Mouse (Mus musculus) midbrain, embryonic 15.5 days (tissue): ENCODE measurements around the gene Trcg1. TPM values are rescaled to one million over a fixed set of nuclear protein-coding genes. Genes with fewer than 3 reads are reported as not detected.
"Not testable (repeated sequence)": the region's sequence is repeated elsewhere in the genome, so short reads cannot be mapped to it uniquely, and the experiment has no call there.

Experiments used
- ATAC-seq: fragments of 200-750 bp; cut with Nextera tagmentation; replicated peaks from 2 replicates; pipeline ENCODE4 v1.8.0; 2017; ENCODE audit warnings: moderate TSS enrichment
- H3K27ac ChIP-seq: fragments of 300-500 bp; sonication (generic); 2 replicates; pipeline ENCODE4 v1.5.1; 2015; ENCODE audit warnings: mild to moderate bottlenecking, inconsistent platforms
- H3K27me3 ChIP-seq: fragments of 300-500 bp; sonication (generic); replicated peaks from 2 replicates; pipeline ENCODE4 v1.6.1; 2015; ENCODE audit warnings: inconsistent platforms
- H3K36me3 ChIP-seq: fragments of 300-500 bp; sonication (generic); replicated peaks from 2 replicates; pipeline ENCODE4 v1.6.1; 2015; ENCODE audit warnings: inconsistent platforms
- H3K4me1 ChIP-seq: fragments of 300-500 bp; sonication (generic); 2 replicates; pipeline ENCODE4 v1.6.1; 2015; ENCODE audit warnings: inconsistent platforms
- H3K4me2 ChIP-seq: fragments of 300-500 bp; sonication (generic); 2 replicates; pipeline ENCODE4 v1.6.1; 2015; ENCODE audit warnings: inconsistent platforms, mild to moderate bottlenecking, moderate library complexity
- H3K4me3 ChIP-seq: fragments of 300-500 bp; sonication (generic); 2 replicates; pipeline ENCODE4 v1.5.1; 2015; ENCODE audit warnings: mild to moderate bottlenecking, inconsistent platforms
- H3K9ac ChIP-seq: fragments of 300-500 bp; sonication (generic); 2 replicates; pipeline ENCODE4 v1.6.1; 2015; ENCODE audit warnings: mild to moderate bottlenecking, inconsistent platforms
- H3K9me3 ChIP-seq: fragments of 300-500 bp; sonication (generic); 2 replicates; pipeline ENCODE4 v1.6.1; 2016; ENCODE audit warnings: inconsistent platforms
- WGBS: fragments of 180-500 bp; shearing (Covaris S2); methylation state at CpG from one replicate; pipeline ENCODE4 v1.1.7; 2015; ENCODE audit warnings: mixed read lengths; 5-methylcytosine and 5-hydroxymethylcytosine counted together
- polyA plus RNA-seq: library from polyadenylated mRNA; unstranded; fragments of >200 nt; fragmentation: Nextera tagmentation; extraction: Ambion mirVana; gene quantifications from 2 replicates; pipeline ENCODE4 v1.2.1, GENCODE M21; 2015

The Trcg1 gene
- not detected in 2 replicates for polyA plus RNA-seq

GRCm38 (mm10) chr9:57236256-57236655 lies at the start of gene Trcg1:
Gene Trcg1 (plus strand): TSS chr9:57236556.
- ATAC-seq: no peak
- Histone ChIP-seq H3K4me3 (no peak within 1 kb of the TSS), H3K9me3 (no peaks in the 10 kb centered on the region), H3K27ac (no peak within 1 kb of the TSS), H3K9ac (no peak within 1 kb of the TSS), H3K4me2 (no peak within 1 kb of the TSS), H3K4me1 (no peaks in the 10 kb centered on the region), H3K27me3 (no peaks in the 10 kb centered on the region), H3K36me3 (no peaks in the 10 kb centered on the region)
- 83% methylated on average over 2 of the region's 2 CpGs for WGBS

- no peak overlapping the region for H3K9ac ChIP-seq
- H3K4me3 ChIP-seq: no peak overlapping the region
- no peaks in the 10 kb centered on the region for H3K4me1 ChIP-seq
- no peaks in the 10 kb centered on the region for H3K27me3 ChIP-seq
- H3K4me2 ChIP-seq: no peak overlapping the region
- H3K9me3 ChIP-seq: no peaks in the 10 kb centered on the region
- WGBS: 88% methylated on average over 3 of the region's 3 CpGs
- no peaks in the 10 kb centered on the region for H3K36me3 ChIP-seq
- no peak for ATAC-seq
- no peak overlapping the region for H3K27ac ChIP-seq
These were observed 39.6 kb upstream of the Trcg1 start for GRCm38 (mm10) chr9:57196708-57197107.

DNA sequence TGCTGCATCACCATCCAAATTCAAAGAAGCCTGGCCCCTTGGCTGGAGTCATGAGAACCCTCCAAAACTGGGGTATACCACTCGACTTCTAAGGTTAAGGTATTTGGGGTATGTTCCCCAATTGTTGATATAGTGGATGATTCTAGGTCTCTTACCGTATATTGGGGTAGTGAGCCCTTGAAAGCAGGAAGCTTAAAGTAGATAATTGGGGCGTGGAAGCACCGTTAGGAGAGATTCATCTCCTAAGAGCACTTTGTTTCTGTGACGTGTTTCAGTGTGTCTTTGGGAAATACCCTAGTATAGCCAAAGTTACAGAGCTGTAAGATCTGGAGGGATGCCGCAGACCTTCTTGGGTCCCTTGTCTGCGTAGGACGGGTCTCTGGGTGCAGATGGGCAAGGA lies 38.9 kb upstream of the Trcg1 start:
- ATAC-seq: no peak
- Histone ChIP-seq H3K4me1 (no peaks in the 10 kb centered on the region), H3K36me3 (no peaks in the 10 kb centered on the region), H3K4me3 (no peak overlapping the region), H3K27me3 (no peaks in the 10 kb centered on the region), H3K4me2 (no peak overlapping the region), H3K9me3 (no peaks in the 10 kb centered on the region), H3K9ac (no peak overlapping the region), H3K27ac (no peak overlapping the region)
- WGBS: 75% methylated on average over 8 of the region's 8 CpGs

- H3K27ac ChIP-seq: no peak overlapping the region
- H3K36me3 ChIP-seq: no peaks in the 10 kb centered on the region
- H3K9me3 ChIP-seq: no peaks in the 10 kb centered on the region
- H3K4me2 ChIP-seq: no peak overlapping the region
- H3K27me3 ChIP-seq: no peaks in the 10 kb centered on the region
- ATAC-seq: no peak
- no peak overlapping the region for H3K4me3 ChIP-seq
- no peak overlapping the region for H3K9ac ChIP-seq
- 78% methylated on average over 7 of the region's 7 CpGs for WGBS
- no peaks in the 10 kb centered on the region for H3K4me1 ChIP-seq
These were observed 33.4 kb upstream of the Trcg1 start for GRCm38 (mm10) chr9:57202981-57203380.

- ATAC-seq, H3K4me1 ChIP-seq, H3K9me3 ChIP-seq, H3K27me3 ChIP-seq, H3K4me2 ChIP-seq, H3K27ac ChIP-seq, H3K36me3 ChIP-seq, H3K9ac ChIP-seq, H3K4me3 ChIP-seq: not testable (repeated sequence)
- WGBS: 85% methylated on average over 13 of the region's 13 CpGs
These were observed 32.8 kb upstream of the Trcg1 start for GRCm38 (mm10) chr9:57203571-57203970.

- Histone ChIP-seq H3K36me3 (no peaks in the 10 kb centered on the region), H3K27me3 (no peaks in the 10 kb centered on the region), H3K4me1 (no peaks in the 10 kb centered on the region), H3K4me3 (no peak overlapping the region), H3K9ac (no peak overlapping the region), H3K9me3 (no peaks in the 10 kb centered on the region), H3K4me2 (no peak overlapping the region), H3K27ac (no peak overlapping the region)
- WGBS: 58% methylated on average over 2 of the region's 2 CpGs
- no peak for ATAC-seq
These were observed 29.5 kb upstream of the Trcg1 start for GRCm38 (mm10) chr9:57206896-57207295.

DNA sequence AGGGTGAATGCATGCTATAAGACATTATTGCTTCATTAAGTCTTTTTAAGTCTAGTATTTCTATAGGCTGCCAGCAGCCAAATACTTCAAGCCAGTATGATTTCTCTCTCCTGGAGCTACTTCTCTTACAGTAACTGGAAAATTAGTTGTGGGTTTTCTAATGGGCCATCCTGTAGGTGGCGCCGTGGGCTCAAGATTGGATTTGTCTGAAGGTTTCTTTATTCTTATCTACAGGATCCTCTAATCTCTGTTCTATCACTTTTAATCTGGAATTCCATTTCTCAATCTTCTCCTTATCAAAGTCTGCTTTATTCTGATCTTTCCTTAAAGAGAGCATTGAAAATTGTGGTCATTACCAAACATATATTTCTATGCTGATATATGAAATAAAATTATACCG lies 27.0 kb upstream of the Trcg1 start:
- WGBS: 32% methylated on average over 3 of the region's 3 CpGs
- no peak overlapping the region for H3K27ac ChIP-seq
- no peaks in the 10 kb centered on the region for H3K27me3 ChIP-seq
- H3K4me2 ChIP-seq: no peak overlapping the region
- H3K36me3 ChIP-seq: no peaks in the 10 kb centered on the region
- no peak overlapping the region for H3K9ac ChIP-seq
- no peaks in the 10 kb centered on the region for H3K4me1 ChIP-seq
- no peak for ATAC-seq
- H3K9me3 ChIP-seq: no peaks in the 10 kb centered on the region
- no peak overlapping the region for H3K4me3 ChIP-seq

DNA sequence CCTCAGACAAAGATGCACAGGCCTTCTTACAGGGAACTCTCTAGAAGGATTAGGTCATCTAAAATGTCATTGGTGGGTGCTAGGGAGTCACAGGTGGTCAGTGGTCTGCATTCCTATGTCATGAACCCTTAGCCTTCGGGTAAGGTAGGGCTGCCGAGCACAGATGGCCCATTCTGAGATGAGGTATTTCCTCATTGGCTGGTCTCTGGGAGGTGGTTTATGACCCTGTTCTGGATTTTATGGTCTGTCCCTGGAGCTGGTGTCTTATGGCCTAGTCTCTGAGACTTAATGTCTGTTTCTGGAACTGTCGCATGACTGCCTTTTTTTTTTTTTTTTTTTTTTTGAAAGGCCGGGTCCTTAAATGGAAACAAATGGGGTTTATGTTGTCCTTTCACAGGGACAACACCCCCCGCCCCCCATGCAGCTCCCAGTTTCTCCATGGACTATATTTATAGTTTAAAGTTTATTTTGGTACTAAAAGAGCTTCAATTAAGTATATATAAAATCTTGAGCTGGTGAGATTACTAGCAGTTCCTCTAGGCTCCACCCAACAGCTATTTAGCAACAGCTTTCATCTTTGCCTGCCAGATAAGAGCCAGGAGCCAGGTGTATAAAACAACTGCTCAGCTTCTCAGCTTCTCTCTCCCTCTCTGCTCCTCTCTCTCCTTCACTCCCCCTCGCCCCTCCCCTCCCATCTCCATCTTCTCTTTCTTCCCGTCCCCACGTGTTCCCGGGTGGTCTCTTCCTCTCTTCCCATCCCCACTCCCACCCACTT lies 23.7 kb upstream of the Trcg1 start:
- 76% methylated on average over 9 of the region's 9 CpGs for WGBS

DNA sequence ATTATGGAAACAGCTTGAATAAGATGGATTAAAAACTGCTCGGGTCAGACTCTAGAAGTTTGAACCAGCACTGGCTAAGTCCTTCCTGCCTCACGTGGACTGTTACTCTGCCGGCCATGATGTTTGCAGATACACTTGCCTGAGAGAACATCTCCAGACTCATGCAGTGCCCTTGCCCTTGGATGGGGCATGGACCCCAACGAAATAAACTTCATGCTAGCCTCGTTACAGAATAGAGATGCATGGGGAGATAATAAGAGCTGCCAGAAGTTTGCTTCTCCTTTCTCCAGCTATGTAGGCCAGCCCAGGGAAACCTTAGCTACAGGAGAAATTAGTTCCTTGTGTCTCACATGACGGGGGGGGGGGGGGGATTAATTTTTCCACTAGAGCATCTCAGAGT lies 21.9 kb upstream of the Trcg1 start:
- ATAC-seq: no peak
- Histone ChIP-seq H3K9ac (no peak overlapping the region), H3K4me2 (no peak overlapping the region), H3K27ac (no peak overlapping the region), H3K4me1 (no peaks in the 10 kb centered on the region), H3K27me3 (no peaks in the 10 kb centered on the region), H3K36me3 (no peaks in the 10 kb centered on the region), H3K4me3 (no peak overlapping the region), H3K9me3 (no peaks in the 10 kb centered on the region)
- WGBS: 78% methylated on average over 6 of the region's 6 CpGs

More for the DNA sequence above, 23.7 kb upstream of the Trcg1 start:
- H3K27ac ChIP-seq: no peak overlapping the region
- H3K36me3 ChIP-seq: no peaks in the 10 kb centered on the region
- no peaks in the 10 kb centered on the region for H3K4me1 ChIP-seq
- no peak overlapping the region for H3K4me2 ChIP-seq
- no peak overlapping the region for H3K9ac ChIP-seq
- H3K4me3 ChIP-seq: no peak overlapping the region
- no peaks in the 10 kb centered on the region for H3K9me3 ChIP-seq
- H3K27me3 ChIP-seq: no peaks in the 10 kb centered on the region
- ATAC-seq: no peak

GRCm38 (mm10) chr9:57217220-57217619 lies 19.1 kb upstream of the Trcg1 start:
- Histone ChIP-seq H3K9ac (no peak overlapping the region), H3K4me1 (no peaks in the 10 kb centered on the region), H3K27ac (no peak overlapping the region), H3K4me3 (no peak overlapping the region), H3K36me3 (no peaks in the 10 kb centered on the region), H3K9me3 (no peaks in the 10 kb centered on the region), H3K27me3 (no peaks in the 10 kb centered on the region), H3K4me2 (no peak overlapping the region)
- no peak for ATAC-seq
- WGBS: 81% methylated on average over 6 of the region's 6 CpGs

DNA sequence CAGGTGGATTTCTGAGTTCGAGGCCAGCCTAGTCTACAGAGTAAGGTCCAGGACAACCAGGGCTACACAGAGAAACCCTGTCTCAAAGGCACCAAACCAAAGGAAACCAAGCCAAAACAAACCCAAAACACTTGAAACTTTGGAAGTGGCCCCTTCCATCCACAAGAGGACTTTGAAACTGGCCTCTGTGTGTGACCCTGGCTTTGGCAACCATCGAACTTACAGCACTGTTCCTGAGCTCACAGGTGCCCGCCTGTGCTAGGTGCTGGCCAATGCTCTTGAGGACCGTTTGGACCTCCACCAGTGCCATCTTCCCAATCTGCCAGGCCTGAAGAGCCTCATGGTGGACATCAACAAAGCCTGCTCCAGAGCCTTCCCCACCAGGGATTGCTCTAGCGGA lies 17.6 kb upstream of the Trcg1 start:
- WGBS: 84% methylated on average over 5 of the region's 5 CpGs
- no peak overlapping the region for H3K27ac ChIP-seq
- no peak overlapping the region for H3K9ac ChIP-seq
- no peak for ATAC-seq
- H3K4me2 ChIP-seq: no peak overlapping the region
- H3K9me3 ChIP-seq: no peaks in the 10 kb centered on the region
- no peaks in the 10 kb centered on the region for H3K27me3 ChIP-seq
- H3K36me3 ChIP-seq: no peaks in the 10 kb centered on the region
- no peak overlapping the region for H3K4me3 ChIP-seq
- H3K4me1 ChIP-seq: no peaks in the 10 kb centered on the region

GRCm38 (mm10) chr9:57219511-57219910 lies 16.8 kb upstream of the Trcg1 start:
- no peaks in the 10 kb centered on the region for H3K9me3 ChIP-seq

GRCm38 (mm10) chr9:57220356-57220755 lies 16.0 kb upstream of the Trcg1 start:
- Histone ChIP-seq H3K27ac (no peak overlapping the region), H3K27me3 (no peaks in the 10 kb centered on the region), H3K4me3 (no peak overlapping the region), H3K4me1 (no peaks in the 10 kb centered on the region), H3K9ac (no peak overlapping the region), H3K4me2 (no peak overlapping the region), H3K36me3 (no peaks in the 10 kb centered on the region), H3K9me3 (no peaks in the 10 kb centered on the region)
- WGBS: 26% methylated on average over 6 of the region's 6 CpGs
- no peak for ATAC-seq

More at GRCm38 (mm10) chr9:57219511-57219910, 16.8 kb upstream of the Trcg1 start:
- Histone ChIP-seq H3K27me3 (no peaks in the 10 kb centered on the region), H3K27ac (no peak overlapping the region), H3K4me2 (no peak overlapping the region), H3K36me3 (no peaks in the 10 kb centered on the region), H3K4me3 (no peak overlapping the region), H3K4me1 (no peaks in the 10 kb centered on the region), H3K9ac (no peak overlapping the region)
- 88% methylated on average over 1 of the region's 1 CpGs for WGBS
- ATAC-seq: no peak
